Mouse (Mus musculus): ENCODE results near the gene Auts2. TPM values are rescaled to one million over a fixed set of nuclear protein-coding genes. Genes with fewer than 3 reads are reported as not detected.

Auts2 gene
- polyA plus RNA-seq, 1 experiment: 39.0 TPM

GRCm38 (mm10) chr5:131828607-131829006, 714.5 kb downstream of the Auts2 start:
- 81% methylated on average over 2 of the region's 2 CpGs for WGBS
- Histone ChIP-seq H3K27me3 (ENCODE audit: control insufficient read depth, insufficient read depth, low read length) (no peaks in the 10 kb centered on the region), H3K4me1 (ENCODE audit: control insufficient read depth, insufficient read depth, low read length) (peaks cover 14% of the 10 kb centered on the region), H3K4me3 (replicated peaks; ENCODE audit: insufficient read depth, low read depth, low read length) (no peak overlapping the region), H3K27ac (ENCODE audit: insufficient read depth, low read length) (no peak overlapping the region)
- TF ChIP-seq POLR2A (IDR thresholded peaks at IDR 0.05; ENCODE audit: borderline replicate concordance, insufficient read depth, low read length) (no peak), CTCF (IDR thresholded peaks at IDR 0.05; ENCODE audit: borderline replicate concordance, insufficient read depth, low read depth, low read length) (no peak)
- DNase-seq: no peak

- TF ChIP-seq CTCF (IDR thresholded peaks at IDR 0.05; ENCODE audit: borderline replicate concordance, insufficient read depth, low read depth, low read length): no peak
- TF ChIP-seq POLR2A (IDR thresholded peaks at IDR 0.05; ENCODE audit: borderline replicate concordance, insufficient read depth, low read length): no peak
- H3K4me1 ChIP-seq (ENCODE audit: control insufficient read depth, insufficient read depth, low read length): peaks cover 14% of the 10 kb centered on the region
- no peak overlapping the region for H3K4me3 ChIP-seq (replicated peaks; ENCODE audit: insufficient read depth, low read depth, low read length)
- no peak overlapping the region for H3K27ac ChIP-seq (ENCODE audit: insufficient read depth, low read length)
- H3K27me3 ChIP-seq (ENCODE audit: control insufficient read depth, insufficient read depth, low read length): no peaks in the 10 kb centered on the region
- DNase-seq: no peak
- 98% methylated on average over 8 of the region's 8 CpGs for WGBS
These were observed 716.5 kb downstream of the Auts2 start for GRCm38 (mm10) chr5:131826362-131827261.

- no peak for TF ChIP-seq CTCF (IDR thresholded peaks at IDR 0.05; ENCODE audit: borderline replicate concordance, insufficient read depth, low read depth, low read length)
- no peak for TF ChIP-seq POLR2A (IDR thresholded peaks at IDR 0.05; ENCODE audit: borderline replicate concordance, insufficient read depth, low read length)
- no peaks in the 10 kb centered on the region for H3K27me3 ChIP-seq (ENCODE audit: control insufficient read depth, insufficient read depth, low read length)
- 87% methylated on average over 3 of the region's 3 CpGs for WGBS
- DNase-seq: no peak
- no peak overlapping the region for H3K4me3 ChIP-seq (replicated peaks; ENCODE audit: insufficient read depth, low read depth, low read length)
- no peak overlapping the region for H3K27ac ChIP-seq (ENCODE audit: insufficient read depth, low read length)
- peaks cover 14% of the 10 kb centered on the region for H3K4me1 ChIP-seq (ENCODE audit: control insufficient read depth, insufficient read depth, low read length)
These were observed 717.7 kb downstream of the Auts2 start for GRCm38 (mm10) chr5:131825421-131825820.

- Histone ChIP-seq H3K4me1 (ENCODE audit: control insufficient read depth, insufficient read depth, low read length) (peaks cover 16% of the 10 kb centered on the region), H3K27me3 (ENCODE audit: control insufficient read depth, insufficient read depth, low read length) (no peaks in the 10 kb centered on the region), H3K27ac (ENCODE audit: insufficient read depth, low read length) (no peak overlapping the region), H3K4me3 (replicated peaks; ENCODE audit: insufficient read depth, low read depth, low read length) (no peak overlapping the region)
- peak; percentile 65 to 81 for DNase-seq
- no peak for TF ChIP-seq POLR2A (IDR thresholded peaks at IDR 0.05; ENCODE audit: borderline replicate concordance, insufficient read depth, low read length)
- peak; percentile 13; the same call in 1 of the 2 replicates for TF ChIP-seq CTCF (IDR thresholded peaks at IDR 0.05; ENCODE audit: borderline replicate concordance, insufficient read depth, low read depth, low read length)
- WGBS: 15% methylated on average over 11 of the region's 11 CpGs
These were observed 718.8 kb downstream of the Auts2 start for GRCm38 (mm10) chr5:131824197-131824991.

GRCm38 (mm10) chr5:131821461-131821860, 721.7 kb downstream of the Auts2 start:
- Histone ChIP-seq H3K4me1 (ENCODE audit: control insufficient read depth, insufficient read depth, low read length) (peaks cover 22% of the 10 kb centered on the region), H3K27ac (ENCODE audit: insufficient read depth, low read length) (no peak overlapping the region), H3K4me3 (replicated peaks; ENCODE audit: insufficient read depth, low read depth, low read length) (no peak overlapping the region), H3K27me3 (ENCODE audit: control insufficient read depth, insufficient read depth, low read length) (no peaks in the 10 kb centered on the region)
- no peak for DNase-seq
- TF ChIP-seq POLR2A (IDR thresholded peaks at IDR 0.05; ENCODE audit: borderline replicate concordance, insufficient read depth, low read length): no peak
- no peak for TF ChIP-seq CTCF (IDR thresholded peaks at IDR 0.05; ENCODE audit: borderline replicate concordance, insufficient read depth, low read depth, low read length)
- WGBS: 96% methylated on average over 4 of the region's 4 CpGs

GRCm38 (mm10) chr5:131819251-131819691, 723.9 kb downstream of the Auts2 start:
- no peak for TF ChIP-seq CTCF (IDR thresholded peaks at IDR 0.05; ENCODE audit: borderline replicate concordance, insufficient read depth, low read depth, low read length)
- no peak for TF ChIP-seq POLR2A (IDR thresholded peaks at IDR 0.05; ENCODE audit: borderline replicate concordance, insufficient read depth, low read length)
- H3K27me3 ChIP-seq (ENCODE audit: control insufficient read depth, insufficient read depth, low read length): no peaks in the 10 kb centered on the region
- H3K4me1 ChIP-seq (ENCODE audit: control insufficient read depth, insufficient read depth, low read length): peaks cover 13% of the 10 kb centered on the region
- peak; percentile 77 to 88 for DNase-seq
- no peak overlapping the region for H3K27ac ChIP-seq (ENCODE audit: insufficient read depth, low read length)
- no peak overlapping the region for H3K4me3 ChIP-seq (replicated peaks; ENCODE audit: insufficient read depth, low read depth, low read length)
- WGBS: 15% methylated on average over 15 of the region's 15 CpGs

- DNase-seq: no peak
- Histone ChIP-seq H3K4me1 (ENCODE audit: control insufficient read depth, insufficient read depth, low read length) (peaks cover 10% of the 10 kb centered on the region; the same call in 1 of the 2 replicates), H3K27me3 (ENCODE audit: control insufficient read depth, insufficient read depth, low read length) (no peaks in the 10 kb centered on the region), H3K4me3 (replicated peaks; ENCODE audit: insufficient read depth, low read depth, low read length) (no peak overlapping the region), H3K27ac (ENCODE audit: insufficient read depth, low read length) (no peak overlapping the region)
- 95% methylated on average over 3 of the region's 3 CpGs for WGBS
- TF ChIP-seq CTCF (IDR thresholded peaks at IDR 0.05; ENCODE audit: borderline replicate concordance, insufficient read depth, low read depth, low read length) (no peak), POLR2A (IDR thresholded peaks at IDR 0.05; ENCODE audit: borderline replicate concordance, insufficient read depth, low read length) (no peak)
These were observed 727.6 kb downstream of the Auts2 start for GRCm38 (mm10) chr5:131815498-131815897.

Data from cerebellum, adult 2 months (tissue).